In genomic region chr1:78601568-78601967, GRCm38 (mm10) we compare ENCODE assay signal across 27 mouse cellular contexts. TPM values are rescaled to one million over a fixed set of nuclear protein-coding genes. Genes with fewer than 3 reads are reported as not detected.
A peak's percentile ranks its signal among the peaks of the same experiment; 100 is the strongest.
DNase-seq lines count a peak whose midpoint lies in the region; ATAC-seq and TF ChIP-seq lines count a peak whose summit lies in the region.
"Had no signal": no experiment of that assay in that cellular context is flagged by ENCODE, and none has a peak within 500 bp of the region (broad histone marks: within the 10 kb centered on the region; RNA-seq: fewer than 3 reads in every experiment).

No protein-coding gene starts in this region.

- H3K36me3 ChIP-seq in ES-E14 (ENCODE audit: control insufficient read depth, insufficient read depth, low read length, poor library complexity, severe bottlenecking) = no peaks in the 10 kb centered on the region
- no peaks in the 10 kb centered on the region for H3K36me3 ChIP-seq in embryonic facial prominence, embryonic 10.5 days (replicated peaks)
- no peaks in the 10 kb centered on the region for H3K36me3 ChIP-seq in intestine, postnatal 0 days (ENCODE audit: control insufficient read depth, insufficient read depth)
- H3K36me3 ChIP-seq: embryonic facial prominence, embryonic 12.5 days; embryonic facial prominence, embryonic 15.5 days; G1E; hindbrain, embryonic 10.5 days; hindbrain, embryonic 13.5 days; intestine, embryonic 15.5 days had no signal

- H3K4me1 ChIP-seq in ES-E14 (ENCODE audit: control insufficient read depth in 2 of 2, insufficient read depth in 2 of 2, low read length in 2 of 2, poor library complexity in 1 of 2) = peaks cover 5 to 21% of the 10 kb centered on the region in 2 experiments; a peak in 3 of 4 replicates
- H3K4me1 ChIP-seq in embryonic facial prominence, embryonic 10.5 days = peaks cover 28% of the 10 kb centered on the region
- no peaks in the 10 kb centered on the region for H3K4me1 ChIP-seq in intestine, postnatal 0 days (replicated peaks; ENCODE audit: control insufficient read depth, insufficient read depth, low read length)
- H3K4me1 ChIP-seq: embryonic facial prominence, embryonic 12.5 days; embryonic facial prominence, embryonic 15.5 days; hindbrain, embryonic 13.5 days; intestine, embryonic 15.5 days had no signal

- no peak for ATAC-seq in intestine, postnatal 0 days
- ATAC-seq: activated CD4-positive, CD25-positive, alpha-beta regulatory T cell, adult 4 months; forebrain, embryonic 14.5 days; hindbrain, embryonic 16.5 days; Patski had no signal

- no peak overlapping the region for H3K4me3 ChIP-seq in ES-E14 (ENCODE audit: insufficient read depth in 1 of 2, low read depth in 1 of 2, low read length in 2 of 2, poor library complexity in 1 of 2, severe bottlenecking in 1 of 2)
- H3K4me3 ChIP-seq in embryonic facial prominence, embryonic 10.5 days = no peak overlapping the region
- no peak overlapping the region for H3K4me3 ChIP-seq in intestine, postnatal 0 days (ENCODE audit: low read depth, low read length)
- H3K4me3 ChIP-seq: embryonic facial prominence, embryonic 12.5 days; embryonic facial prominence, embryonic 15.5 days; hindbrain, embryonic 10.5 days; hindbrain, embryonic 13.5 days; intestine, embryonic 15.5 days had no signal

- no peak overlapping the region for H3K4me2 ChIP-seq in intestine, postnatal 0 days (replicated peaks; ENCODE audit: low read depth)
- H3K4me2 ChIP-seq: embryonic facial prominence, embryonic 12.5 days; embryonic facial prominence, embryonic 15.5 days; heart, embryonic 11.5 days; hindbrain, embryonic 13.5 days; intestine, embryonic 15.5 days had no signal

- peak; percentile 15 for DNase-seq in heart, adult 11 months
- DNase-seq in heart, postnatal 4 days = no peak
- peak; percentile 22 for DNase-seq in ES-E14 (ENCODE audit: low read depth, low spot score)
- no peak for DNase-seq in embryonic facial prominence, embryonic 10.5 days (ENCODE audit: low spot score)
- no peak for DNase-seq in gastrocnemius, adult 18-20 months (ENCODE audit: low spot score)
- DNase-seq: adrenal gland, adult 8-10 months; adrenal gland, postnatal 25 days; cerebellum, adult 11-12 months; cerebellum, adult 8-10 months; cerebellum, postnatal 10 days; cerebellum, postnatal 36 days; gastrocnemius, postnatal 10 days; gastrocnemius, postnatal 36 days; kidney, adult 18-20 months had no signal

- 29% methylated on average over 3 of the region's 3 CpGs for WGBS in embryonic facial prominence, embryonic 10.5 days
- 30% methylated on average over 3 of the region's 3 CpGs for WGBS in intestine, postnatal 0 days

- no peaks in the 10 kb centered on the region for H3K27me3 ChIP-seq in embryonic facial prominence, embryonic 10.5 days (replicated peaks; ENCODE audit: low read depth, poor library complexity, severe bottlenecking)
- no peaks in the 10 kb centered on the region for H3K27me3 ChIP-seq in intestine, postnatal 0 days (replicated peaks; ENCODE audit: control insufficient read depth, insufficient read depth, low read length)
- H3K27me3 ChIP-seq: CH12.LX; embryonic facial prominence, embryonic 12.5 days; embryonic facial prominence, embryonic 15.5 days; hindbrain, embryonic 13.5 days; intestine, embryonic 15.5 days; Patski had no signal

- no peak overlapping the region for H3K9ac ChIP-seq in ES-E14 (ENCODE audit: insufficient read depth, low read depth, low read length, poor library complexity, severe bottlenecking)
- H3K9ac ChIP-seq in intestine, postnatal 0 days (ENCODE audit: low read depth, low read length) = no peak overlapping the region
- H3K9ac ChIP-seq: embryonic facial prominence, embryonic 12.5 days; embryonic facial prominence, embryonic 15.5 days; hindbrain, embryonic 13.5 days; intestine, embryonic 15.5 days had no signal

- TF ChIP-seq CTCF in intestine, postnatal 0 days (IDR thresholded peaks at IDR 0.05; ENCODE audit: low read depth) = no peak

- peak overlapping the region; percentile 44; the same call in 1 of the 2 replicates for H3K27ac ChIP-seq in ES-E14 (ENCODE audit: insufficient read depth, low read depth, low read length, poor library complexity, severe bottlenecking)
- H3K27ac ChIP-seq in embryonic facial prominence, embryonic 10.5 days (replicated peaks) = peak overlapping the region; percentile 30; the same call in 1 of the 2 replicates
- H3K27ac ChIP-seq in intestine, postnatal 0 days (ENCODE audit: low read depth, low read length) = no peak overlapping the region
- H3K27ac ChIP-seq: embryonic facial prominence, embryonic 12.5 days; embryonic facial prominence, embryonic 15.5 days; hindbrain, embryonic 10.5 days; hindbrain, embryonic 13.5 days; intestine, embryonic 15.5 days had no signal

- H3K9me3 ChIP-seq in ES-E14 (ENCODE audit: control insufficient read depth, insufficient read depth, low read depth, low read length) = no peaks in the 10 kb centered on the region
- no peaks in the 10 kb centered on the region for H3K9me3 ChIP-seq in embryonic facial prominence, embryonic 10.5 days
- H3K9me3 ChIP-seq in intestine, postnatal 0 days (ENCODE audit: control insufficient read depth) = no peaks in the 10 kb centered on the region
- H3K9me3 ChIP-seq: embryonic facial prominence, embryonic 12.5 days; embryonic facial prominence, embryonic 15.5 days; G1E; hindbrain, embryonic 10.5 days; hindbrain, embryonic 13.5 days; intestine, embryonic 15.5 days had no signal

- in situ Hi-C loops in ES-E14 (cut with MboI; ENCODE audit: low sequenced_read_pairs in 2 of 2, unreplicated experiment in 2 of 2) = no loop called here

TF ChIP-seq in ES-E14, 5 proteins besides CTCF, POLR2A, EP300 and RAD21:
- TF ChIP-seq HCFC1 (IDR thresholded peaks at IDR 0.05; ENCODE audit: borderline replicate concordance, insufficient read depth, low read length) = no peak
- TF ChIP-seq ZNF384 (IDR thresholded peaks at IDR 0.05; ENCODE audit: low read depth, low read length) = no peak
- TF ChIP-seq ZC3H11A (IDR thresholded peaks at IDR 0.05; ENCODE audit: borderline replicate concordance, low read depth, low read length) = no peak
- TF ChIP-seq CHD2 (IDR thresholded peaks at IDR 0.05; ENCODE audit: low read depth, low read length) = no peak
- TF ChIP-seq MAFK (IDR thresholded peaks at IDR 0.05; ENCODE audit: insufficient read depth, low read depth, low read length) = no peak

RNA-seq across cellular contexts. Expression of gene Acsl3, which starts 56.1 kb away (rescaled TPM):
- 10 to 100 TPM; 26.2 to 26.8 TPM for total RNA-seq in heart, postnatal 4 days (2021)
- 76.4 and 104 TPM in 2 replicates for total RNA-seq in ES-E14 (2012; rRNA removed)
- 83.9 and 84.3 TPM in 2 replicates for polyA plus RNA-seq in embryonic facial prominence, embryonic 10.5 days (2016; fragmentation: Nextera tagmentation; extraction: Ambion mirVana)
- 1 to 10 TPM; 9.2 to 9.9 TPM for total RNA-seq in gastrocnemius, adult 18-20 months (2021)
- polyA plus RNA-seq in intestine, postnatal 0 days (2015; fragmentation: Nextera tagmentation; extraction: Ambion mirVana) = 75.2 and 76.0 TPM in 2 replicates

RNA-seq across cellular contexts. Expression of gene Utp14b, which starts 56.3 kb away (rescaled TPM):
- total RNA-seq in heart, postnatal 4 days (2021) = 1 to 10 TPM; 4.7 to 4.9 TPM
- 14.9 and 23.0 TPM in 2 replicates for total RNA-seq in ES-E14 (2012; rRNA removed)
- 4.5 and 4.8 TPM in 2 replicates for polyA plus RNA-seq in embryonic facial prominence, embryonic 10.5 days (2016; fragmentation: Nextera tagmentation; extraction: Ambion mirVana)
- 1 to 10 TPM; 1.6 TPM for total RNA-seq in gastrocnemius, adult 18-20 months (2021)
- polyA plus RNA-seq in intestine, postnatal 0 days (2015; fragmentation: Nextera tagmentation; extraction: Ambion mirVana) = 5.1 and 5.5 TPM in 2 replicates

Comparison
In these comparisons a context has a peak if more than half of its experiments do, and no peak if none do; other contexts are left out.
1. DNase-seq: peak in heart, adult 11 months (single experiment) and ES-E14 (single experiment); none in heart, postnatal 4 days (single experiment), embryonic facial prominence, embryonic 10.5 days (single experiment) and gastrocnemius, adult 18-20 months (single experiment).